Mouse (Mus musculus): ENCODE results near the gene Hist1h4c.

- no peak for TF ChIP-seq POLR2A (IDR thresholded peaks at IDR 0.05; ENCODE audit: borderline replicate concordance, low read depth, low read length)
- no peak for TF ChIP-seq CTCF (IDR thresholded peaks at IDR 0.05; ENCODE audit: low read depth, low read length)
Observed at GRCm38 (mm10) chr13:23742007-23742406, 43.8 kb upstream of the Hist1h4c start.

All from bone marrow macrophage, adult 2 months (primary cell).